Mouse (Mus musculus) olfactory bulb, adult 2 months (tissue): ENCODE results near the gene Hoxd3. TPM values are rescaled to one million over a fixed set of nuclear protein-coding genes. Genes with fewer than 3 reads are reported as not detected.

Source experiments
- H3K27ac ChIP-seq: fragments of 200-500 bp; 2 replicates; pipeline ENCODE4 v1.5.1; 2012; ENCODE audit warnings: low read depth, low read length; ENCODE audit not compliant: insufficient read depth
- H3K4me1 ChIP-seq: fragments of 200-500 bp; 2 replicates; pipeline ENCODE4 v1.6.1; 2012; ENCODE audit warnings: low read length; ENCODE audit not compliant: control insufficient read depth, insufficient read depth
- H3K4me3 ChIP-seq: fragments of 200-500 bp; 2 replicates; pipeline ENCODE4 v1.5.1; 2012; ENCODE audit warnings: mild to moderate bottlenecking, low read depth, low read length, moderate library complexity; ENCODE audit not compliant: insufficient read depth
- CTCF ChIP-seq: fragments of 200-500 bp; IDR thresholded peaks from 2 replicates; pipeline ENCODE4 v1.5.1; 2012; ENCODE audit warnings: low read depth, mild to moderate bottlenecking, low read length, moderate library complexity; ENCODE audit not compliant: insufficient read depth
- POLR2A ChIP-seq: fragments of 200-500 bp; IDR thresholded peaks from 2 replicates; pipeline ENCODE4 v1.6.1; 2012; ENCODE audit warnings: mild to moderate bottlenecking, low read depth, low read length, moderate library complexity; ENCODE audit not compliant: insufficient read depth
- WGBS: fragments of 180-500 bp; shearing (Covaris S2); methylation state at CpG from one replicate; pipeline ENCODE4 v1.1.7; 2018; 5-methylcytosine and 5-hydroxymethylcytosine counted together
- polyA plus RNA-seq: library from polyadenylated mRNA; stranded (reverse); fragments of >200 nt; gene quantifications from 2 replicates; pipeline ENCODE4 v1.2.4, GENCODE M21; 2012; ENCODE audit warnings: low replicate concordance; ENCODE audit not compliant: missing spikeins, insufficient read depth, insufficient read length

Hoxd3 gene
- polyA plus RNA-seq, 1 experiment: not detected

- H3K4me1 ChIP-seq: peaks cover 4% of the 10 kb centered on the region; the same call in 1 of the 2 replicates
- H3K27ac ChIP-seq: no peak within 1 kb of the TSS
- TF ChIP-seq POLR2A: no peak
- TF ChIP-seq CTCF: no peak
- WGBS: 1% methylated on average over 43 of the region's 43 CpGs
- H3K4me3 ChIP-seq: no peak within 1 kb of the TSS
Observed at GRCm38 (mm10) chr2:74697567-74698121, 14.1 kb upstream of the Hoxd3 start, which contains the start of gene Hoxd9. TSS of gene Hoxd9 (plus strand) at chr2:74697727.

GRCm38 (mm10) chr2:74698201-74699052 is 13.3 kb upstream of the Hoxd3 start:
- no peak overlapping the region for H3K4me3 ChIP-seq
- H3K4me1 ChIP-seq: peaks cover 4% of the 10 kb centered on the region; the same call in 1 of the 2 replicates
- WGBS: 2% methylated on average over 85 of the region's 86 CpGs
- H3K27ac ChIP-seq: no peak overlapping the region
- TF ChIP-seq CTCF (no peak), POLR2A (no peak)

GRCm38 (mm10) chr2:74699053-74699430 is 12.7 kb upstream of the Hoxd3 start:
- no peak overlapping the region for H3K4me3 ChIP-seq
- peaks cover 4% of the 10 kb centered on the region; the same call in 1 of the 2 replicates for H3K4me1 ChIP-seq
- 5% methylated on average over 17 of the region's 17 CpGs for WGBS
- H3K27ac ChIP-seq: no peak overlapping the region
- TF ChIP-seq CTCF: no peak
- no peak for TF ChIP-seq POLR2A

GRCm38 (mm10) chr2:74699664-74700545 is 11.8 kb upstream of the Hoxd3 start:
- TF ChIP-seq POLR2A: no peak
- TF ChIP-seq CTCF: no peak
- Histone ChIP-seq H3K4me3 (no peak overlapping the region), H3K4me1 (peaks cover 4% of the 10 kb centered on the region; the same call in 1 of the 2 replicates), H3K27ac (no peak overlapping the region)
- 5% methylated on average over 23 of the region's 23 CpGs for WGBS

- Histone ChIP-seq H3K27ac (no peak overlapping the region), H3K4me1 (peaks cover 6% of the 10 kb centered on the region; the same call in 1 of the 2 replicates), H3K4me3 (no peak overlapping the region)
- 4% methylated on average over 22 of the region's 22 CpGs for WGBS
- TF ChIP-seq CTCF: no peak
- no peak for TF ChIP-seq POLR2A
Observed at GRCm38 (mm10) chr2:74700546-74701112, 11.1 kb upstream of the Hoxd3 start.

- H3K4me3 ChIP-seq: no peak overlapping the region
- no peak overlapping the region for H3K27ac ChIP-seq
- peaks cover 8% of the 10 kb centered on the region; the same call in 1 of the 2 replicates for H3K4me1 ChIP-seq
- WGBS: 13% methylated on average over 17 of the region's 17 CpGs
- no peak for TF ChIP-seq POLR2A
- TF ChIP-seq CTCF: peak; percentile 39; the same call in 1 of the 2 replicates
Observed at GRCm38 (mm10) chr2:74701949-74702819, 9.5 kb upstream of the Hoxd3 start.

- Histone ChIP-seq H3K27ac (no peak overlapping the region), H3K4me1 (peaks cover 8% of the 10 kb centered on the region; the same call in 1 of the 2 replicates), H3K4me3 (no peak overlapping the region)
- TF ChIP-seq CTCF (no peak), POLR2A (no peak)
- 20% methylated on average over 6 of the region's 6 CpGs for whole genome bisulfite sequencing
Observed at GRCm38 (mm10) chr2:74702820-74703219, 8.9 kb upstream of the Hoxd3 start.

- 0 out of 2 replicates have a peak, but pooled peaks cover 3% of the 10 kb centered on the region for H3K4me1 ChIP-seq
- 7% methylated on average over 10 of the region's 10 CpGs for WGBS
- no peak overlapping the region for H3K27ac ChIP-seq
- TF ChIP-seq POLR2A (no peak), CTCF (no peak)
- no peak overlapping the region for H3K4me3 ChIP-seq
Observed at GRCm38 (mm10) chr2:74703317-74703716, 8.4 kb upstream of the Hoxd3 start.
